Mouse (Mus musculus) lung, postnatal 36 days (tissue): ENCODE measurements around the gene Cavin1.

Experiments used
- DNase-seq: peaks from one replicate; pipeline ENCODE4 v3.0.0; 2022; ENCODE audit warnings: mixed read lengths

Gene Cavin1

DNA sequence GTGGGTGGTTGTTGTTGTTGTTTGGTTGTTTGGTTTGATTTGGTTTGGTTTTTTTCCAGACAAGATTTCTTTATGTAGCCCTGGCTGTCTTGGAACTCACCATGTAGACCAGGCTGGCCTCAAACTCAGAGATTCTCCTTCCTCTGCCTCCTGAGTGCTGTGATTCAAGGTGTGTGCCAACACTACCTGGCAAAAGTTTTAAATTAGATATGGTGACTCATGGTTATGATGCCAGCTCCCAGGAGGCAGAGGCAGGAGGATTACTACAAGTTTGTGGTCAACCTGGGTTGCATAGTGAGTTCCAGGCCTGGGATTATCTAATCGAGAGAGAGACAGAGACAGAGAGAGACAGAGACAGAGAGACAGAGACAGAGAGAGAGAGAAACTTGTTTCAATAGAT, 9.8 kb upstream of the Cavin1 start:
- no peak for DNase-seq

GRCm38 (mm10) chr11:100979887-100980286, 9.2 kb upstream of the Cavin1 start:
- peak; percentile 71 for DNase-seq

DNA sequence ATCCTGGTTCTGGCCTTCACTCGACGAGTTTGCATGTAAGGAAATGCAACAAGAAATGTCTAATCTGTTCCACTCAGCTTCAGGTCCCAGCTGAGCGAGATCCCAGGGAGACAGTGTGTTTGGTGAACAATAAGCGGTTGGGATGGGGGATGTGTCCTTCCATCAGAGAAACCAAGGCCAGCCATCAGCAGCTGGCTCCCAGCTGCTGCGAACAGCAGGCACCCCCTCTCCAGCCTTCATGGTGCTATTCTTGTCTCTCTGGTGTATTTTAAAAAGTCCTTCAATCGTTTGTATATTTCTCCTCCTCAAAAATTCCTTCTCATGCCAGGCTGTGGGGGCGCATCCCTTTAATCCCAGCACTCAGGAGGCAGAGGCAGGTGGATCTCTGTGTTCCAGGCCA, 4.6 kb upstream of the Cavin1 start:
- no peak for DNase-seq

GRCm38 (mm10) chr11:100974381-100974970, 3.8 kb upstream of the Cavin1 start:
- DNase-seq = no peak

- DNase-seq = no peak
Observed at GRCm38 (mm10) chr11:100973245-100973644, 2.6 kb upstream of the Cavin1 start.

DNA sequence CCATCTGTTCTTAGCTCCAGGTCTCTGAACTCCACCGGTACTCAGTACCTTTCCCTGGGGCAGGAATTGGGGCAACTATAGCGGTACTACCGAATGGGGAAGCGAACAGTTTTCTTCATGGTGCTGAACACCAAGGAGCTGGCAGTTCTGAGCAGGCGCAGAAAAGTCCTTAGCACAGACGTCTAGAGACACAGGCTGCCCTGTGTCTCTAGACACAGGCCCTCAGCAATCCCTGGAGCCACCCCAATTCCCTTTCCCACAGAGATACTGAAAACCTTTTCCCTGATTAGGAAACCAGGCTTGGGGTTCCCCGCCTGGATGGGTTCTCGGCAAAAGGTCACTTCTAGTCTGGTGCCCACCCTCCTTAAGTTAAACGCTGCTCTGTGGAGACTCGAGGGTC, 768 bp upstream of the Cavin1 start:
- no peak for DNase-seq

GRCm38 (mm10) chr11:100969744-100970556, 737 bp downstream of the Cavin1 start:
- peak; percentile 84 for DNase-seq

DNA sequence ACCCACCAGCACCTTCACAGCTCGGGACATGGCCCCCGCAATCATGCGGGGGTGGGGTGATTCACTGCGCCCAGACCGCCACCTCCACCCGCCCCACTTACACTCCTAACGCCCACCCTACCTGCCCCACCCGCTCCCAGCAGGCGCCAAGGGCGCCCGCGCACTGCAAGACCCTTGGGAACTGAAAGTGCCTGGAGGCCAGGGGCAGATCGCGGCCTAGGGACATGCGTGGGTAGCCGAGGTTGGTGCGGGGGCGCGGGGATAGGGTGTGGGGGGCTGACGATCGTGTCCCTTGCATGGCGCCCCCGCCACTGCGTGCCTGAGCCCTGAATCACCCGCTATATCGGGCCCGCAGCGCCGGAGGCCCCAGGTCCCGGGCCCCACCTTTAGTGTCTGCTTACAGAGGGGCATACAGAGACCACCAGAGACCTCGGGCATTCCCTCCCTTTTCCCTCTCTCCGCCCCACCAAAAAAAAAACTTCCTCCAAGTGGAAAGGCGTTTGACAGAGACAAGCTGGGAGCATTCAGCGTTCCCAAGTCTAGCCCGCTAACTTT, 1.4 kb downstream of the Cavin1 start:
- DNase-seq = peak; percentile 51

DNA sequence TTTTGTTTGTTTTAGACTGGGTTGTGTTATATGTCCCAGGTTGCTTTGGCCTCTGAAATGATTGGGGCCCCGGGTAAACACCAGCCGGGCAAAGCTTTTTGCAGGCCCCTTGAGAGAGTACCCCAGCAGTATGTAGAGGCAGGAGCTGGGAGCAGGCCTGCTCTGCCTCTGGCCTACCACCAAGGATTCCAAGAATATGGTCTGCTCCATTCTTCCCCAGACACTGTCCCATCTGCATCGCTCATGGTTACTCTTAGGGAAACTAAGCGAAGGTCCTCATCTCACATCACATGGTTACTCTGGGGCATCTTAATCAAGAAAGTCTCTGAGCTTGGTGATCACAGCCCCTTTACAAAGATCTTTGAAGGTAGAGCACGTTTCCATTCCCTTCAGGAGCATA, 2.2 kb downstream of the Cavin1 start:
- DNase-seq = no peak

DNA sequence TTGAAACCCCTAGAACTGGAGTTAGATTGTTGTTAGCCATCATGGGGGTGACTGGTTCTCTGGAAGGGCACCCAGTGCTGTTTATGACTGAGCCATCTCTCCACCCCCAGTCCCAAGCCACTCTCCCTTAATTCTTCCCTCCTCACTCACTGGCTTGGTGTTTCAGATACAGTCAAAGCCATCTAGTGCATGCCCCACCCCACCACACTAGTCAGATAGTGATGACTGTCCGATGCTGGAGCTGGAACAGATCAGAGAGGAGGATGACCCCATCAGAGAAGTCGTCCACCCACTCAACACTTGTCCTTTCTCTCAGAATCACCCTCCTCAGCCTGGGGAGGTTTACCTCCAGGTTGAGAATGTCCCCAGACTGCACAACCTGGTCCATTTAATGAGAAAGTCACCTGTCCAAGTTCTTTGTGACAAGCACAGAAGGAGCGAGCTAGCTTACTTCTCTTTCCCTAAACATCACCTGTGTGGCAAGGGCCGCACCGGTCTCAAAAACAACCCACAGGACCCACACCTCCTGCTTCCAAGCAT, 2.7 kb downstream of the Cavin1 start:
- no peak for DNase-seq

DNA sequence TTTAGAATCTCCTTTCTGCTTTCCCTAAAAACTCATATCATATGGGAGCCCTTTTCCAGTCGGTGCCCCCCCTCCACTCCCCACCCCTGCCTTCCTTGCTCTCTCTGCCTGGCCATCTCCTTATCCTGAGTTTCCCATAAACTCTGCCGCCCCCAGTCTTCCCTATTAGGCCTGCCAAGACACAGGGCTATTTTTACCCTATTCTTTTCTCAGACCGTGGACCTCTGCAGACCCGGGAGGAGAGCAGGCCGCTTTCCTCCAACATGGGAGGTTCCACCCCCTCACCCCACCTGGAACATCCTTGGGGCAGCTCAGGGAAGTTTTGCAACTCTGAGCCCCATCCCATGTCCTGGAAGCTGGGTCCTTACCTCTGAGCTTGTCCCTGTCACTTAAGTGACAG, 3.3 kb downstream of the Cavin1 start:
- DNase-seq = no peak

GRCm38 (mm10) chr11:100965760-100966159, 4.9 kb downstream of the Cavin1 start:
- DNase-seq = peak; percentile 65

DNA sequence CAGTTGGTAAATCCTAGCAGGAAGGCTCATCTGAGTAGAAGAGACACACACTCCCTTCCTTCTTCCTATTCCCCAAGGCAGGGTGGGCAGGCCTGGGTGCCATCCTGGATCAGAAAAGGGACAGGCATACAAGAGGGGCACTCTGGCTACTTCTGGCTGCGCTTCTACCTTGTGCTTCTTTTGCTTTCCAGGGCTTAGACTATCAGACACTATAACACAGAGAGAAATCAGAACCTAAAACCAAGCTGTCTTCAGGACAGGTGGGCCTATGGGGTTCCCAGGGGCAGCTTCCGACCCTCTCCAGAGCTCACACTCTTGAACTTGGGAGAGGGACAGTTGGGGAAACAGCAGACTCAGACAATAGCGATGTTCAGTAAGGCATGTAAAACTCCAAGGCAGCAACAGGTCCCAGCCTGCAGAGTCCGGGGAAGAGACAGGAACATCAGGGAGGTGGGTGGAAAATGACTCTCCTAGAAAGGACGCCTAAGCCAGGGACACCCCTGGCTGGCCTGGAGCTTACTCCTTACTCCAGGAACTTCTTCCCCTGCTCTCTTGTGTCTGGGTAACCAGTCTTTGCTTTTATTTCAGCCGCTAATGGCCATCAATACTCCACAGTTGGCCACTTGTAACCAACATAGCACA, 5.7 kb downstream of the Cavin1 start:
- no peak for DNase-seq

DNA sequence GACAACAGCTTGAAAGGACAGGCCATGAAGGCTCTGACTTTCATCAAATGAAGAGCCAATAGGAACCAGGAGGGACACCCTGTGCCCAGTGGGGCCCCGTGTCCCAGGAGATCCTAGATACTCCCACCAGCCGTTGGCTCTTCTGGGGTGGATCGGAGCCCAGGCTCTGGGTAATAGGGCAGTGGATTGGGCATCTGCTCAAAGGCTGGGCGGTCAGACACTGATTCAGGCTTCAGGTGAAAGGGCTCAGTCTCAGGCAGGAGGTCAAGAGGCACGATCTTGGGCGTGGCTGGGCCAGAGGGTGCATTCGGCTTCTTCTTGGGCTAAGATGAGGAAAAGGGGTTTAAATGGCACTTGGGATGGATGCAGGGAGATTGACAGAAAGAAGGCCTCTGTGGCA, 6.5 kb downstream of the Cavin1 start:
- DNase-seq = no peak

DNA sequence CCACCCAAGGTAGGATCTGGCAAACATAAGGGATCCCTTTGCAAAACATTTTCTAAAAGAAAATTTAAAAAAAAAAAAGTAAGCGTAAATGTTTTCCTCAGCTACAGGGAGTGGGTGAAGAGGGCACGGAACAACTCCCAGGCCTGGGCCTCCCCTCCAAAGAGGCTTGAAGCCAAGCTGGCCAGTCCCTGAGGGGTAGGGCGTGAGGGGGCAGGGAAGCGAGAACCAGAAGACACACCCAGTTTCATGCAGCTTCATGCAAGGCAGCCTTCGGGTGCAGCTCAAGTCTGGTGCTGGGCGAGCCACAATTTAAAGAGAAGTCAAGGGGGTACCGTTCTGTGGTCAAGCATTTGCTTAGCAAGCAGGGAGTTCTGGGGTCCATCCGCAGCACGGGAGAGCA, 7.0 kb downstream of the Cavin1 start:
- DNase-seq = peak; percentile 81

- DNase-seq = peak; percentile 71
Observed at GRCm38 (mm10) chr11:100962371-100962911, 8.2 kb downstream of the Cavin1 start.

GRCm38 (mm10) chr11:100960540-100960939, 10.1 kb downstream of the Cavin1 start:
- DNase-seq = peak; percentile 95

GRCm38 (mm10) chr11:100959826-100960225, 10.9 kb downstream of the Cavin1 start:
- DNase-seq = peak; percentile 37

GRCm38 (mm10) chr11:100959464-100959810, 11.2 kb downstream of the Cavin1 start:
- DNase-seq = peak; percentile 89

- DNase-seq = no peak
Observed at GRCm38 (mm10) chr11:100958613-100959463, 11.8 kb downstream of the Cavin1 start.

- DNase-seq = no peak
Observed at GRCm38 (mm10) chr11:100957915-100958469, 12.7 kb downstream of the Cavin1 start.

DNA sequence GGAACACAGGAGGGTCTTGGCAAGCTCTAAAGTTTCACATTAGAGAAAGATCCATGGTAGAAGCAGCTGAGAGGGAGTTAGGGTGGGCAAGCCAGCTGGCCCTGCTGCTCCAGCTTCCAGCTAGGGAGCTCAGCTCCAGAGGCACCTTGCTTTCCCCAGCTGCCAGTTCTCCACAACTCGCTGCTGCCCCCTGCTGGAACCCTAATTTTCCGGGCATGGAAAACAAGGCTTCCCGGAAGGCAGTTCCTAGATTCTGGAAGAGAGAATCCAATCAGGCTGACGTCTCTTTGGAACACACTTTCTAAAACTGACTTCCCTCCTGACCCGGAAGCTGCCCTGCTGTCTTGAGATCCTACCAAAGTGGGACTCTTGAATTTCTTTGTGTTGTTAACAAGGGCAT, 13.4 kb downstream of the Cavin1 start:
- DNase-seq = peak; percentile 95
